Mouse (Mus musculus) kidney, adult 9 months (tissue): ENCODE data around the gene Hoxc5.
A peak's percentile ranks its signal among the peaks of the same experiment; 100 is the strongest.

Experiments
- DNase-seq: peaks from one replicate; pipeline ENCODE4 v3.0.0; 2022

Hoxc5 gene

DNA sequence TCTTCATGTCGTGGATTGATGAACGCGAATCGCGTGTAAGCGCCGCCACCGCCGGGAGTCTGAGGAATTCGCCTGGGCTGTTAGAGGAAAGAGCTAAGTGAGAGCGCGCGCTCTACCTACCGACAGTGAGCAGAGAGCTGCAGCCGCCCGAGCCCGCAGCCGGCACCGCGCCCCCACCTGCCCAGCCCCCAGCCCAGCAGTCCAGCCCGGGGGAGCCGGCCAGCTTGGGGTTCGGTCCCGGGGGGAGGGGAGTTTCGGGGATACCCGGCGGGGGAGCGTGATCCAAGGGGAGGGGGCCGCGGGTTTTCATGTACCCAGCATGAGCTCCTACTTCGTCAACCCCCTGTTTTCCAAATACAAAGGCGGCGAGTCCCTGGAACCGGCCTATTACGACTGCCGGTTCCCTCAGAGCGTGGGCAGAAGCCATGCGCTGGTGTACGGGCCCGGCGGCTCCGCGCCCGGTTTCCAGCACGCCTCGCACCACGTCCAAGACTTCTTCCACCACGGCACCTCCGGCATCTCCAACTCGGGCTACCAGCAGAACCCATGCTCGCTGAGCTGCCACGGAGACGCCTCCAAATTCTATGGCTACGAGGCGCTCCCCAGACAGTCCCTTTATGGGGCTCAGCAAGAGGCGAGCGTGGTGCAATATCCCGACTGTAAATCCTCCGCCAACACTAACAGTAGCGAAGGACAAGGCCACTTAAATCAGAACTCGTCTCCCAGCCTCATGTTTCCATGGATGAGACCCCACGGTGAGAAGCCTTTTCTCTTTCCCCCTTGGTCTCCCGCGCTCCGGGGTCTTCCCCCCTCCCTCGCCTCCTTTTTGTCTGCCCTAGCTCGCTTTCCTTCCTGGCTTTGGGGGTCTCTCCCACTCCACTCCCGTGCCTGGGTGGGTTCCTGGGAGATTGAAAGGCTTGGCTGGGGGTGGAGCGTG, 23.5 kb downstream of the Hoxc5 start, which contains the start of gene Hoxc8:
Hoxc8 (plus strand) TSS at position 147 of the 937 bp plus-strand sequence.
- DNase-seq = no peak

- DNase-seq = no peak
Observed at GRCm38 (mm10) chr15:102991782-102992181, 24.5 kb downstream of the Hoxc5 start.

DNA sequence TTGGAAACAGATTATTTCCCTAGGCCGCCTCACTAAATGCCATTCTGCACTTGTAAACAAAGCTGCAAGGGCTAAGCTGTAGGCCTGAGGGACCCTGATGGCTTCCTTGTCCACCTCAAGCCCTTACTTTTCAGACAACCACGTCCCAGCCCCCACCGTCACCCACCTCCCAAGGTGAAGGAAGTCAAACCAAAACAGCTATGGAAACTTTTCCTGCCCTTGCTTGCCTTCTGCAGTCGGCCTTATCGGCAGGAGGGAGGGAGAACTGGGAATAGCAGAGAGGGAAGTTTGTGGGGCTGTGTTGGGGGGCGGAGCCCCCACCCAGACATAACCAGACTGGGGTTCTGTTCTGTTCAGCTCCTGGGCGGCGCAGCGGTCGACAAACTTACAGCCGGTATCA, 25.0 kb downstream of the Hoxc5 start:
- DNase-seq = no peak

- DNase-seq = no peak
Observed at GRCm38 (mm10) chr15:102992863-102993262, 25.6 kb downstream of the Hoxc5 start.

DNA sequence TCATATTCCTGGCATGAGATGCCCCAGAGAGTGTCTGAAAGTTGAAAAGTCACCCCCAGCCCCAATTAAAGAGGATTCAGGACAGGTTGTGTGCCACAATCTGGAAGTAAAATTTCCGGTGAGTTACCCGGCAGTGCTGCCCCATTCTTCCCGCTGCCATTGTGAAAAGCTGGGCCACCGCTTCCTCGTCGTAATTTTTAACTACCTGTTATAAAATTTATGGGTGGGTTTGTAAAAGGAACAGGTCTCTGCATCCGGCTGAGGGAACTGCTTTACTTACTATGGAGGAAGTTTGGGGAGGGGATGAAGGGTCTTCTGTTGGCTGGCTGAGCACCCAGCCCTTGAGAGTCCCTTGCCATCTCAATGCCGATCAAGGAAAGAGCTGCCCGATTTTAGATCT, 29.3 kb downstream of the Hoxc5 start:
- DNase-seq = peak; percentile 6

GRCm38 (mm10) chr15:102997431-102997830, 30.2 kb downstream of the Hoxc5 start:
- DNase-seq = peak; percentile 19

DNA sequence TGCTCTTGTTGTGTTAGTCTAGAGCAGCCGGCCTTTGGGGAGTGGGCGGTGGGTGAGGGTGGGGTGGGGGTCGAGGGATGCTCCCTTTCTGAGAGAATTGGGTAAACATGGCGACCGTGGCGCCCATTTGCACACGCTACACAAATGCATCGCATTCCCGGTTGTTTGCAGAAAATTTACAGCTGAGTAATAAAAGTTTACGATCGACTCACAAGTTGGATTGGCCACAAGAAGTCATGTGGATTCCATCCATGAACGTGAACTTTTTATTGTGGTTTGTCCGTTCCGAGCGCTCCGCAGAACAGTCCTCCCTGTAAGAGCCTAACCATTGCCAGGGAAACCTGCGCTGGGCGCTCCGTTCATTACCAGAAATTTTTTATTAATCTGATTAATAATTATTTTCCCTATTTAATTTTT, 30.7 kb downstream of the Hoxc5 start, which contains the start of gene Hoxc6:
Hoxc6 (plus strand) TSS at position 319 of the 417 bp plus-strand sequence.
- DNase-seq = peak; percentile 73

DNA sequence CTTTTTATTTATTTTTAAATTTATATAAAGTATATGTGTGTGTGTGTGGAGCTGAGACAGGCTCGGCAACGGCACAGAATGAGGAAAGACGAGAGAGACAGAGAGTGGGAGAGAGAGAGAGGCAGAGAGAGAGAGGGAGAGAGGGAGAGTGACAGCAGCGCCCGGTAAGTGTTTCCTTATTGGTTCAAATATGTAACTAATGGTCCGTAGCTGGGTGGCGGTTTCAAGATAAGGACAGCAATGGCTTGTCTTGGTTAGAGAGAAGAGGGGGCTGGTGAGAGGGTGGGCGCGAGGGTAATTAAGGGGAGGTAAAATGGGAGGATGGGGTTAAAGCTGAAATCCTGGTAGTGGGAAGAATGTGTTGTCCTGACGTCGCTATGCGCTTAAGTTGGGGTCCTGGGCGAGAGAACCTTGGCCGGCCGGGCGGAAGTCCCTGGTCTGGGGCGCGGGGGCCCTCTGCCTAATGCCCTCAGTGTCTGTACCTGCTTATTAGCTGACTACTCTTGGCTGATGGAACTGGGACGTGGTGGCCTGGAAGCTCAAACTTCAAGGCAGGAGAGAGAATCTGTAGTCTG, 31.5 kb downstream of the Hoxc5 start:
- no peak for DNase-seq

DNA sequence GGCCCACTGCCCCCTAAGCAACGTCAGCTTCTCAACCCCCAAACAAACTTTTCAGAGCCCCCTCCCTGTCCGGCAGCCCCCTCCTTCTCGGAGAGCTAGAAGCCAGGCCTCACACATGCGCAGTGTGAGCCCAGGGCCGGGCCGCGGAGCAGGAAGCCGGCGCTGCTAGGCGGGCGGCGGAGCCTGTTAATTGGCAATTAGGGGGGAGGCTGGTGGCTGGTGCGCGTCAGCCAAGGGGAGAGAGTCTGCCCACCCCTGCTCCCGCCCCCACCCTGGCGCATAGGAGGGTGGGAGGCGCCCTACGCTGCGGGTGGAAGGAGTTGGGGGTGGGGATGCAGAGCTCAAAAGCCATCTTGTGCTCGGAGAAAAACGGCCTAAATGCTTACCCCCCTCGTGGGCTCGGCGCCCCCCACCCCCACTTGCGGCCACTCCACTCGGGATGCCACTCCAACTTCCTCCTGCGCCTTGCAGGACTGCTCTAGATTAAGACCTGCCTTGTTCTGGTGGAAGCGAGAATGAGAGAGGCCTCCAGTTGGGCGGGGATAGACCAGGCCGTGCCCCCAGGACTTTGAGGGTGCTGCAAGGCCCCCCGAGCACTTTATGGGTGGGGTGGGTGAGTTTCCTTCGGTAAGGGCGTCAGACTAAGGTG, 32.1 kb downstream of the Hoxc5 start:
- DNase-seq = peak; percentile 92

- peak; percentile 44 for DNase-seq
Observed at GRCm38 (mm10) chr15:102999955-103000354, 32.7 kb downstream of the Hoxc5 start.

DNA sequence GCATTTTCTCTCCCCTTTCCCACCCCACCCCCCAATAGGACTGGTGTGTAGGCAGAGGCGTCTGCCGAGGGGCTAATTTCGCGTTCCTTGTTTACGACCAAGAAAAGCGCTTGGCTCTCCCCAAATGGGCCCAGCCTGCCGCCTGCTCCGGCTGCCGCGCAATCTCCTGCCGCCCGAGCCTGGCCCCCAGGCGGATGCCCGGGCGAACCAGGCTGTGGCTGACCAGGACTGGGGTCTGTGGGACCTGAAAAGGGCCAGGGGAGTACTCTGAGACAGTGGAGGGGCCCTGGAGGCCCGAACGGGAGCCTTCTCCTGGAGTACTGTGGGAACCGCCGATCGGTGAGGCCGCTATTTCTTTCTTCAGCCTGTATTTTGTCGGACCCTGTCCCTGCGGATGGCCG, 33.3 kb downstream of the Hoxc5 start:
- no peak for DNase-seq

DNA sequence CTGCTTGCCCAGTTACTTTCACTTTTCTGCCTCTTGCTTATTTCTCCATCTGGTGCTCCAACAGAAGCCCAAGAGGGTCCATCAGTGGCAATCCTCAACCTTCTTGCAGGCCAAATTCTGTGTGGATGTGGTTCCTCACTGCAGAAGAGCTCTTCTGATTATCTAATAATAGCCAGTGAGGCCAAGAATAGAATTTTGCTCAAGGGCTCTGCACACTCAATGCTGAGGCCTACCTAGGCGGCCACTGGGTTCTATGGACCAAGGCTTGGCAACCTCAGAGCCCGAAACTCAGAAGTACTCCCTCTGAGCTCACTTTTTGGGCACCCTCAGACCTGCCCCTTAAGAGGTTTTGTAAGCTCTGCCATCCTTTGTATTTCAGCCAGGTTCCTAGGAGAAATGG, 34.1 kb downstream of the Hoxc5 start:
- DNase-seq = no peak

DNA sequence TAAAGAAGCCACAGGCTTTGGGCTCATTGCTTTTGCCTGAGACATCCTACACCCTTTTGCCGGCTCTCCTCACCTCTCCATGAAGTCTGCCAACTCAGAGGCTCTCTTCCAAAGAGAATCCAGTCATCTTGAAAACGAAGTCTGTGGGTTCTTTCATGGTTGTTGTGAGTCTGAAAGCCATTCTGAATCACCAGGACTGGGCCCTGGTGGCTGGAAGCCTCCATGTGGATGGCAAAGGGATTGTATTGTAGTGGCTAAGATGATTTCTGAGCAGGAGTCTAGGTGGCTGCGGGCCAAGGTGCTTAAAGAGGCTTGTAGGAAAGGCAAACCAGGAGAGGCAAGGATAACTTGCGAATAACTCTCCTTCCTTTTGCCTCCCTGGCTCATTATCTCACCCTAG, 34.9 kb downstream of the Hoxc5 start:
- peak; percentile 47 for DNase-seq

GRCm38 (mm10) chr15:103002821-103003448, 35.7 kb downstream of the Hoxc5 start:
- DNase-seq = no peak

- DNase-seq = no peak
Observed at GRCm38 (mm10) chr15:103005308-103005707, 38.1 kb downstream of the Hoxc5 start.

DNA sequence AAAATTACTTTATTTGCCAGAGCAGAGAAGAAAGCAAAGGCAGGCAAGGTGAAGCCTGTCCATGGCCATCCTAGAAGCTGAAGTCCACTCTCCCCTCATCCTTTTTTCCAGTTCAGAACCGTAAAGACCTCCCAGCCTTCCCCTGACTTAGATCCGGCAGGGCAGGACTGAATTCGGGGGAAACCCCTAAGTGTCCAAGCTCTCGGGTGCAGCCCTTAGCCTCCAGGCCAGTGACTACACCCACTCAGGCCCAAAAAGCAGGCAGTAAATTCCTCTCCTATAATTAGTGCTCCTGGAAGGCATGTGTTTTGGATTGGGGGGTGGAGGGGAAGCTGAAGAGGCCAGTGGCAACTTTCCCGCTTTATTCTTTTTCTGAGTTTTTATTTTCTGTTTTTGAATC, 38.6 kb downstream of the Hoxc5 start:
- no peak for DNase-seq

GRCm38 (mm10) chr15:103006326-103006725, 39.1 kb downstream of the Hoxc5 start:
- no peak for DNase-seq

DNA sequence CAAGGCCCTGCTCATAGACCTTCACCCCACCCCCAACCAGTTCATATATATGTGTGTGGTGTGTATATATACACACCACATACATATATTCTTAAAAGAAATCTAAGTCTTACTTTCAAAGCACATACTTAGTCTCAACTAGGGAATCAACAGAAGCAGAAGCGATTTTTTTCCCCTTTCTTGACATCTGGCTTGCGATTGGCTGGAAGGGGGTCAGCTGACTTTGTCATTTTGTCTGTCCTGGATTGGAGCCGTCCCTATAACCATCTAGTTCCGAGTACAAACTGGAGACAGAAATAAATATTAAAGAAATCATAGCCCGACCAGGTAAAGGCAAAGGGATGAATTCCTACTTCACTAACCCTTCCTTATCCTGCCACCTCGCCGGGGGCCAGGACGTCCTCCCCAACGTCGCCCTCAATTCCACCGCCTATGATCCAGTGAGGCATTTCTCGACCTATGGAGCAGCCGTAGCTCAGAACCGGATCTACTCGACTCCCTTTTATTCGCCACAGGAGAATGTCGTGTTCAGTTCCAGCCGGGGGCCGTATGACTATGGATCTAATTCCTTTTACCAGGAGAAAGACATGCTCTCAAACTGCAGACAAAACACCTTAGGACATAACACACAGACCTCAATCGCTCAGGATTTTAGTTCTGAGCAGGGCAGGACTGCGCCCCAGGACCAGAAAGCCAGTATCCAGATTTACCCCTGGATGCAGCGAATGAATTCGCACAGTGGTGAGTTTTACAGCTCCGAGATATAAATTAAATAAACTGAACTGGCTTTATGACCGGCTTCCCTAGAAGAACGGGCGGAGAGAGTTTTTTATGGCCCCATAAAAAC, 42.2 kb downstream of the Hoxc5 start:
- DNase-seq = no peak

DNA sequence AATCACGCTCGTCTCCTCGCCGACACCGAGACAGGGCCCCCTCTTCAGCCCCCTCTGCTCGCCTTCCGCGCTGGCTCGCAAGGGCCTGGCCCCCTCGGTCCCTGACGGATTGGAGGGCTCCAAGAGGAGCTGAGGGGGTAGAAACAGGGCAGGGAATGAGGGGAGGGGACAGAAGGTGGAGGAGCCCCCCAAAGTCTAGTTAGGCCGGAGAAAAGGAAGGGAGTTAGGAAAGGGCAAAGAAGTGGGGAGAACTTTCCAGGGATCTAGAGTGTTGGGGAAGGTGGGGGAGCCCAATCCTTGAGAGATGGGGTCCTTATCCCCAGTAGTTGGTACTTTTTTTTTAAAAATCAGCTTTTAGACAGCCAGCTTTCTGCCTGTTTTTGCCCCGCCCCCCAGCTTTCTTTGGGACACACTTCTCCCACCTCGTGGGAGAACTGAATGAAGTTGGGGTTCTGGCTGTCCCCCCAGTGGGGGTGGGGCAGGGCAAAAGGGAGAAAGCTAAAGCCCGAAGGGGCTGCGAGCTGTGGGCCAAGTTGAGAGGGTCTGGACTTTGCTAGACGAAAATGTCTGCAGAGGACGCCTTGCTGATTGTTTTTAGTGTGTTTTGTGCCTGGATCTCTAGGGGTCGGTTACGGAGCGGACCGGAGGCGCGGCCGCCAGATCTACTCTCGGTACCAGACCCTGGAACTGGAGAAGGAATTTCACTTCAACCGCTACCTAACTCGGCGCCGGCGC, 43.0 kb downstream of the Hoxc5 start:
- no peak for DNase-seq

DNA sequence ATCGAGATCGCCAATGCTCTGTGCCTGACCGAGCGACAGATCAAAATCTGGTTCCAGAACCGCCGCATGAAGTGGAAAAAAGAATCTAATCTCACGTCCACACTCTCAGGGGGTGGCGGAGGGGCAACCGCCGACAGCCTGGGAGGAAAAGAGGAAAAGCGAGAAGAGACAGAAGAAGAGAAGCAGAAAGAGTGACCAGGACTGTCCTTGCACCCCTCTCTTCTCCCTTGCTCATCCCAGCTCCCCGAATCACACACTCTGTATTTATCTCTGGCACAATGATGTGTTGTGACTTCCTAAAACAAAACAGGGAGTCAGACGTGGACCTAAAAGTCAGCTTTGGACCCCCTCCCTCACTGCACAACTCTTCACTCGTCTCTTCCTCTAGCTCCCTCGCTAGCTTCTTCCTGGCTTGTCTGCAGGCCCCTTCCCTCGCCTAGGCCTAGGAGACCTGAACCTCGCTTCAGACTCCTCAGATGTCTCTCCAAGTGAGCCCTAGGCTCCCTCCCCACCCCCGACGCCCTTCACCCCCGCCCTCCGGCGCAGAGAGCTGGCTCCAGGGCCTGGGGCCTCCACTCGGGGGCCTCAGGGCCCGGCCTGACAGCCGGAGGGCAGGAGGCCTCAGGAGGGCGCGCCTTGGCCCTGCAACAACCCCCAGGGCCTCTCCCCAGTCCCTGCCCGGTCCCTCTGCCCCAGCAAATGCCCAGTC, 43.8 kb downstream of the Hoxc5 start:
- DNase-seq = no peak
